Mouse (Mus musculus): ENCODE data around the gene Arhgef16. TPM values are rescaled to one million over a fixed set of nuclear protein-coding genes. Genes with fewer than 3 reads are reported as not detected.

The Arhgef16 gene
- polyA plus RNA-seq, 1 experiment, result 1.1 TPM

- peak in 1 of 2 experiments; percentile 54 for DNase-seq (ENCODE audit: low read depth in 1 of 2, low spot score in 2 of 2)
- no peaks in the 10 kb centered on the region for H3K36me3 ChIP-seq (ENCODE audit: control insufficient read depth, insufficient read depth, low read length)
- no peak overlapping the region for H3K4me3 ChIP-seq (ENCODE audit: extremely low read depth, insufficient read depth, insufficient read length)
- no peak overlapping the region for H3K27ac ChIP-seq (ENCODE audit: insufficient read depth, low read length)
- no peaks in the 10 kb centered on the region for H3K27me3 ChIP-seq (ENCODE audit: control insufficient read depth, insufficient read depth, low read length)
- no peaks in the 10 kb centered on the region for H3K4me1 ChIP-seq (ENCODE audit: control insufficient read depth, insufficient read depth, insufficient read length)
- WGBS, result 10% methylated on average over 19 of the region's 19 CpGs
- TF ChIP-seq CTCF (IDR thresholded peaks at IDR 0.05; ENCODE audit: extremely low read depth, insufficient read depth, insufficient read length, insufficient replicate concordance) (peak; percentile 91; the same call in 1 of the 2 replicates), POLR2A (IDR thresholded peaks at IDR 0.05; ENCODE audit: low read depth, low read length) (no peak)
These were observed 55.1 kb downstream of the Arhgef16 start for GRCm38 (mm10) chr4:154246115-154247040.

GRCm38 (mm10) chr4:154245342-154245741 lies 56.1 kb downstream of the Arhgef16 start:
- 76% methylated on average over 7 of the region's 7 CpGs for WGBS
- TF ChIP-seq CTCF (IDR thresholded peaks at IDR 0.05; ENCODE audit: extremely low read depth, insufficient read depth, insufficient read length, insufficient replicate concordance) (no peak), POLR2A (IDR thresholded peaks at IDR 0.05; ENCODE audit: low read depth, low read length) (no peak)
- Histone ChIP-seq H3K4me3 (ENCODE audit: extremely low read depth, insufficient read depth, insufficient read length) (no peak overlapping the region), H3K36me3 (ENCODE audit: control insufficient read depth, insufficient read depth, low read length) (no peaks in the 10 kb centered on the region), H3K27ac (ENCODE audit: insufficient read depth, low read length) (no peak overlapping the region), H3K27me3 (ENCODE audit: control insufficient read depth, insufficient read depth, low read length) (no peaks in the 10 kb centered on the region), H3K4me1 (ENCODE audit: control insufficient read depth, insufficient read depth, insufficient read length) (no peaks in the 10 kb centered on the region)
- no peak for DNase-seq (ENCODE audit: low read depth in 1 of 2, low spot score in 2 of 2)

GRCm38 (mm10) chr4:154240608-154241007 lies 60.9 kb downstream of the Arhgef16 start:
- WGBS, result 74% methylated on average over 11 of the region's 11 CpGs
- no peaks in the 10 kb centered on the region for H3K36me3 ChIP-seq (ENCODE audit: control insufficient read depth, insufficient read depth, low read length)
- no peak overlapping the region for H3K4me3 ChIP-seq (ENCODE audit: extremely low read depth, insufficient read depth, insufficient read length)
- TF ChIP-seq CTCF (IDR thresholded peaks at IDR 0.05; ENCODE audit: extremely low read depth, insufficient read depth, insufficient read length, insufficient replicate concordance), result no peak
- no peak for TF ChIP-seq POLR2A (IDR thresholded peaks at IDR 0.05; ENCODE audit: low read depth, low read length)
- no peaks in the 10 kb centered on the region for H3K4me1 ChIP-seq (ENCODE audit: control insufficient read depth, insufficient read depth, insufficient read length)
- DNase-seq (ENCODE audit: low read depth in 1 of 2, low spot score in 2 of 2), result no peak
- H3K27me3 ChIP-seq (ENCODE audit: control insufficient read depth, insufficient read depth, low read length), result no peaks in the 10 kb centered on the region
- no peak overlapping the region for H3K27ac ChIP-seq (ENCODE audit: insufficient read depth, low read length)

- WGBS, result 84% methylated on average over 8 of the region's 8 CpGs
- DNase-seq (ENCODE audit: low read depth in 1 of 2, low spot score in 2 of 2), result no peak
- Histone ChIP-seq H3K4me1 (ENCODE audit: control insufficient read depth, insufficient read depth, insufficient read length) (no peaks in the 10 kb centered on the region), H3K27me3 (ENCODE audit: control insufficient read depth, insufficient read depth, low read length) (no peaks in the 10 kb centered on the region), H3K27ac (ENCODE audit: insufficient read depth, low read length) (no peak overlapping the region), H3K36me3 (ENCODE audit: control insufficient read depth, insufficient read depth, low read length) (no peaks in the 10 kb centered on the region), H3K4me3 (ENCODE audit: extremely low read depth, insufficient read depth, insufficient read length) (no peak overlapping the region)
- no peak for TF ChIP-seq POLR2A (IDR thresholded peaks at IDR 0.05; ENCODE audit: low read depth, low read length)
- no peak for TF ChIP-seq CTCF (IDR thresholded peaks at IDR 0.05; ENCODE audit: extremely low read depth, insufficient read depth, insufficient read length, insufficient replicate concordance)
These were observed 62.3 kb downstream of the Arhgef16 start for GRCm38 (mm10) chr4:154239199-154239598.

- DNase-seq (ENCODE audit: low read depth in 1 of 2, low spot score in 2 of 2), result no peak
- TF ChIP-seq CTCF (IDR thresholded peaks at IDR 0.05; ENCODE audit: extremely low read depth, insufficient read depth, insufficient read length, insufficient replicate concordance), result no peak
- no peak for TF ChIP-seq POLR2A (IDR thresholded peaks at IDR 0.05; ENCODE audit: low read depth, low read length)
- no peaks in the 10 kb centered on the region for H3K4me1 ChIP-seq (ENCODE audit: control insufficient read depth, insufficient read depth, insufficient read length)
- no peak overlapping the region for H3K4me3 ChIP-seq (ENCODE audit: extremely low read depth, insufficient read depth, insufficient read length)
- H3K36me3 ChIP-seq (ENCODE audit: control insufficient read depth, insufficient read depth, low read length), result no peaks in the 10 kb centered on the region
- 42% methylated on average over 9 of the region's 9 CpGs for WGBS
- no peak overlapping the region for H3K27ac ChIP-seq (ENCODE audit: insufficient read depth, low read length)
- no peaks in the 10 kb centered on the region for H3K27me3 ChIP-seq (ENCODE audit: control insufficient read depth, insufficient read depth, low read length)
These were observed 64.2 kb downstream of the Arhgef16 start for GRCm38 (mm10) chr4:154237306-154237705.

GRCm38 (mm10) chr4:154236893-154237292 lies 64.6 kb downstream of the Arhgef16 start:
- no peak for DNase-seq (ENCODE audit: low read depth in 1 of 2, low spot score in 2 of 2)
- 49% methylated on average over 10 of the region's 10 CpGs for WGBS
- H3K27ac ChIP-seq (ENCODE audit: insufficient read depth, low read length), result no peak overlapping the region
- H3K4me1 ChIP-seq (ENCODE audit: control insufficient read depth, insufficient read depth, insufficient read length), result no peaks in the 10 kb centered on the region
- no peak overlapping the region for H3K4me3 ChIP-seq (ENCODE audit: extremely low read depth, insufficient read depth, insufficient read length)
- TF ChIP-seq CTCF (IDR thresholded peaks at IDR 0.05; ENCODE audit: extremely low read depth, insufficient read depth, insufficient read length, insufficient replicate concordance) (no peak), POLR2A (IDR thresholded peaks at IDR 0.05; ENCODE audit: low read depth, low read length) (no peak)
- H3K27me3 ChIP-seq (ENCODE audit: control insufficient read depth, insufficient read depth, low read length), result no peaks in the 10 kb centered on the region
- no peaks in the 10 kb centered on the region for H3K36me3 ChIP-seq (ENCODE audit: control insufficient read depth, insufficient read depth, low read length)

GRCm38 (mm10) chr4:154236001-154236400 lies 65.5 kb downstream of the Arhgef16 start:
- Histone ChIP-seq H3K27me3 (ENCODE audit: control insufficient read depth, insufficient read depth, low read length) (no peaks in the 10 kb centered on the region), H3K27ac (ENCODE audit: insufficient read depth, low read length) (no peak overlapping the region), H3K4me1 (ENCODE audit: control insufficient read depth, insufficient read depth, insufficient read length) (no peaks in the 10 kb centered on the region), H3K4me3 (ENCODE audit: extremely low read depth, insufficient read depth, insufficient read length) (no peak overlapping the region), H3K36me3 (ENCODE audit: control insufficient read depth, insufficient read depth, low read length) (no peaks in the 10 kb centered on the region)
- TF ChIP-seq CTCF (IDR thresholded peaks at IDR 0.05; ENCODE audit: extremely low read depth, insufficient read depth, insufficient read length, insufficient replicate concordance) (no peak), POLR2A (IDR thresholded peaks at IDR 0.05; ENCODE audit: low read depth, low read length) (no peak)
- 90% methylated on average over 3 of the region's 3 CpGs for WGBS
- DNase-seq (ENCODE audit: low read depth in 1 of 2, low spot score in 2 of 2), result no peak

Measured in spleen, adult 2 months (tissue).